Mouse (Mus musculus) left cerebral cortex, postnatal 14 days (tissue): ENCODE measurements around the gene 0610030E20Rik. TPM values are rescaled to one million over a fixed set of nuclear protein-coding genes. Genes with fewer than 3 reads are reported as not detected.

ENCODE experiments used
- DNase-seq, 2 experiments: peaks; one replicate each; pipeline ENCODE4 v3.0.0; 2021 to 2022; ENCODE audit warnings: low spot score in 2 of 2, mixed read lengths in 1 of 2
- intact Hi-C: fragments of 180-260 bp; cut with DNase I; formaldehyde crosslinking; loops from one replicate; pipeline ENCODE4 v1.15.1; 2025
- total RNA-seq, 2 experiments: library from RNA; stranded (reverse); gene quantifications; 2 replicates each; pipeline ENCODE4 v1.2.3; 2021

The 0610030E20Rik gene
- total RNA-seq, 2 experiments from 2014 or later: 13.2 to 15.4 TPM

- intact Hi-C loops: loop anchor here (10.0 kb wide), 1 partner anchor 440 kb away; the partner anchor contains the start of genes Polr1a and Ptcd3
These were observed 2.0 kb upstream of the 0610030E20Rik start, which contains the start of gene Usp39 for GRCm38 (mm10) chr6:72345074-72345567. TSS of gene Usp39 (minus strand) at chr6:72345184.

GRCm38 (mm10) chr6:72345633-72346032 lies 1.5 kb upstream of the 0610030E20Rik start:
- intact Hi-C loops: loop anchor here (10.0 kb wide), 1 partner anchor 441 kb away; the partner anchor contains the start of genes Polr1a and Ptcd3
- DNase-seq: no peak

More at GRCm38 (mm10) chr6:72345074-72345567, 2.0 kb upstream of the 0610030E20Rik start, which contains the start of gene Usp39:
- DNase-seq: peak; percentile 96 to 98

GRCm38 (mm10) chr6:72346261-72346660 lies 856 bp upstream of the 0610030E20Rik start:
- intact Hi-C loops: loop anchor here (10.0 kb wide), 1 partner anchor 441 kb away; the partner anchor contains the start of genes Polr1a and Ptcd3
- DNase-seq: no peak

GRCm38 (mm10) chr6:72348411-72348810 lies 1.3 kb downstream of the 0610030E20Rik start:
- DNase-seq: no peak
- intact Hi-C loops: loop anchor here (10.0 kb wide), 1 partner anchor 444 kb away; the partner anchor contains the start of genes Polr1a and Ptcd3

GRCm38 (mm10) chr6:72350214-72350613 lies 3.1 kb downstream of the 0610030E20Rik start:
- no peak for DNase-seq
- intact Hi-C loops: no loop called here

- intact Hi-C loops: no loop called here
- no peak for DNase-seq
These were observed 5.7 kb downstream of the 0610030E20Rik start for GRCm38 (mm10) chr6:72352636-72353405.

- intact Hi-C loops: no loop called here
- DNase-seq: no peak
These were observed 6.9 kb downstream of the 0610030E20Rik start for GRCm38 (mm10) chr6:72354025-72354424.

GRCm38 (mm10) chr6:72355066-72355911 lies 8.2 kb downstream of the 0610030E20Rik start, which contains the start of gene Tmem150a:
TSS of gene Tmem150a (plus strand) at chr6:72355447.
- DNase-seq: peak; percentile 65 to 73
- intact Hi-C loops: no loop called here

GRCm38 (mm10) chr6:72356001-72356532 lies 8.9 kb downstream of the 0610030E20Rik start:
- intact Hi-C loops: no loop called here

GRCm38 (mm10) chr6:72357164-72358079 lies 10.3 kb downstream of the 0610030E20Rik start:
- no peak for DNase-seq
- intact Hi-C loops: no loop called here

More at GRCm38 (mm10) chr6:72356001-72356532, 8.9 kb downstream of the 0610030E20Rik start:
- no peak for DNase-seq

GRCm38 (mm10) chr6:72358086-72358764 lies 11.1 kb downstream of the 0610030E20Rik start:
- DNase-seq: no peak

GRCm38 (mm10) chr6:72359343-72359742 lies 12.2 kb downstream of the 0610030E20Rik start:
- intact Hi-C loops: no loop called here
- no peak for DNase-seq

More at GRCm38 (mm10) chr6:72358086-72358764, 11.1 kb downstream of the 0610030E20Rik start:
- intact Hi-C loops: no loop called here

GRCm38 (mm10) chr6:72359891-72360598 lies 12.9 kb downstream of the 0610030E20Rik start:
- intact Hi-C loops: loop anchor here (5.0 kb wide), 2 partner anchors 47 to 177 kb away; no protein-coding TSS in a partner anchor
- DNase-seq: no peak

GRCm38 (mm10) chr6:72360599-72360935 lies 13.4 kb downstream of the 0610030E20Rik start:
- intact Hi-C loops: loop anchor here (5.0 kb wide), 2 partner anchors 47 to 177 kb away; no protein-coding TSS in a partner anchor
- no peak for DNase-seq

- intact Hi-C loops: loop anchor here (5.0 kb wide), 2 partner anchors 46 to 176 kb away; no protein-coding TSS in a partner anchor
These were observed 14.0 kb downstream of the 0610030E20Rik start for GRCm38 (mm10) chr6:72361121-72361551.

GRCm38 (mm10) chr6:72362132-72363028 lies 15.3 kb downstream of the 0610030E20Rik start:
- intact Hi-C loops: loop anchor here (5.0 kb wide), 2 partner anchors 45 to 175 kb away; no protein-coding TSS in a partner anchor
- peak; percentile 95 to 99 for DNase-seq

More at GRCm38 (mm10) chr6:72361121-72361551, 14.0 kb downstream of the 0610030E20Rik start:
- DNase-seq: no peak
